Mouse (Mus musculus) E14TG2a.4 (cell line): ENCODE measurements at regions not wholly inside any gene's neighbourhood (a gene's known extent, or its start where the extent isn't known, plus 50 kb on each side); places are given as distances from the start of the nearest gene placed in this dataset.

Experiments used
- CTCF ChIP-seq: conservative IDR thresholded peaks from 2 replicates; pipeline ENCODE4 v1.5.1; 2014; ENCODE audit warnings: low read length
- NANOG ChIP-seq: IDR thresholded peaks from 2 replicates; pipeline ENCODE4 v1.6.1; 2014; ENCODE audit warnings: borderline replicate concordance, low read length, mixed read lengths

- TF ChIP-seq CTCF: no peak
- TF ChIP-seq NANOG: no peak
Observed at GRCm38 (mm10) chr2:134126988-134127387, 427.2 kb downstream of the Hao1 start.
